Mouse (Mus musculus) heart, postnatal 0 days (tissue): Measurements from ENCODE around the gene Stk33. TPM values are rescaled to one million over a fixed set of nuclear protein-coding genes. Genes with fewer than 3 reads are reported as not detected.

Source experiments
- ATAC-seq: fragments of 200-750 bp; cut with Nextera tagmentation; 2 replicates; pipeline ENCODE4 v1.8.0; 2017; ENCODE audit warnings: low read depth, moderate number of reproducible peaks, moderate library complexity; ENCODE audit not compliant: insufficient read depth
- DNase-seq: peaks from one replicate; pipeline ENCODE4 v3.0.0-alpha.2; 2016; ENCODE audit warnings: low spot score
- H3K27ac ChIP-seq: fragments of 300-500 bp; sonication (generic); 2 replicates; pipeline ENCODE4 v1.5.1; 2014; ENCODE audit warnings: low read depth, mild to moderate bottlenecking
- H3K27me3 ChIP-seq: fragments of 300-500 bp; sonication (generic); 2 replicates; pipeline ENCODE4 v1.6.1; 2014; ENCODE audit warnings: low read length, mixed read lengths; ENCODE audit not compliant: control insufficient read depth, insufficient read depth
- H3K36me3 ChIP-seq: fragments of 300-500 bp; sonication (generic); replicated peaks from 2 replicates; pipeline ENCODE4 v1.6.1; 2014; ENCODE audit warnings: low read length, mixed read lengths; ENCODE audit not compliant: control insufficient read depth, insufficient read depth
- H3K4me1 ChIP-seq: fragments of 300-500 bp; sonication (generic); 2 replicates; pipeline ENCODE4 v1.6.1; 2014; ENCODE audit warnings: antibody characterized with exemption; ENCODE audit not compliant: control insufficient read depth, insufficient read depth
- H3K4me2 ChIP-seq: fragments of 300-500 bp; sonication (generic); 2 replicates; pipeline ENCODE4 v1.6.1; 2014; ENCODE audit warnings: low read depth, mild to moderate bottlenecking, low read length, moderate library complexity
- H3K4me3 ChIP-seq: fragments of 300-500 bp; sonication (generic); 2 replicates; pipeline ENCODE4 v1.5.1; 2014; ENCODE audit warnings: low read depth, low read length
- H3K9ac ChIP-seq: fragments of 300-500 bp; sonication (generic); replicated peaks from 2 replicates; pipeline ENCODE4 v1.6.1; 2014; ENCODE audit warnings: low read depth, low read length, mixed read lengths
- H3K9me3 ChIP-seq: fragments of 300-500 bp; sonication (generic); replicated peaks from 2 replicates; pipeline ENCODE4 v1.6.1; 2016; ENCODE audit warnings: low read length; ENCODE audit not compliant: control insufficient read depth
- CTCF ChIP-seq: IDR thresholded peaks from 2 replicates; pipeline ENCODE4 v1.5.1; 2016; ENCODE audit warnings: antibody characterized with exemption, control low read depth, low read depth
- EP300 ChIP-seq: IDR thresholded peaks from 2 replicates; pipeline ENCODE4 v1.6.1; 2016; ENCODE audit warnings: antibody characterized with exemption, low read depth
- WGBS: fragments of 180-500 bp; shearing (Covaris S2); extraction: QIAGEN DNeasy Blood & Tissue Kit; methylation state at CpG from one replicate; pipeline ENCODE4 v1.1.7; 2014; 5-methylcytosine and 5-hydroxymethylcytosine counted together
- polyA plus RNA-seq: library from polyadenylated mRNA; unstranded; fragments of >200 nt; fragmentation: Nextera tagmentation; extraction: Ambion mirVana; gene quantifications from 2 replicates; pipeline ENCODE4 v1.2.1, GENCODE M21; 2015
- total RNA-seq: library from RNA; depleted of rRNA; stranded (reverse); fragments of >200 nt; gene quantifications from 2 replicates; pipeline ENCODE4 v1.2.3, GENCODE M21; 2014; ENCODE audit warnings: low replicate concordance; rRNA removed

The Stk33 gene
- total and polyA plus RNA-seq, 2 experiments from 2014 or later, result 0.22 TPM; not detected in 1

- Histone ChIP-seq H3K27ac (no peak overlapping the region), H3K27me3 (no peaks in the 10 kb centered on the region), H3K9ac (no peak overlapping the region), H3K4me1 (no peaks in the 10 kb centered on the region), H3K4me3 (no peak overlapping the region), H3K9me3 (no peaks in the 10 kb centered on the region), H3K4me2 (no peak overlapping the region), H3K36me3 (no peaks in the 10 kb centered on the region)
- ATAC-seq (no peak), DNase-seq (no peak)
- TF ChIP-seq EP300 (no peak), CTCF (no peak)
- WGBS, result 79% methylated on average over 5 of the region's 5 CpGs
These were observed 207.6 kb downstream of the Stk33 start for GRCm38 (mm10) chr7:109231307-109231706.

GRCm38 (mm10) chr7:109230806-109231205 lies 208.1 kb downstream of the Stk33 start:
- H3K27ac ChIP-seq, result no peak overlapping the region
- no peaks in the 10 kb centered on the region for H3K36me3 ChIP-seq
- no peaks in the 10 kb centered on the region for H3K9me3 ChIP-seq
- WGBS, result 3% methylated on average over 2 of the region's 2 CpGs
- ATAC-seq, result no peak
- peak; percentile 7 for DNase-seq
- H3K27me3 ChIP-seq, result no peaks in the 10 kb centered on the region
- TF ChIP-seq EP300, result no peak
- TF ChIP-seq CTCF, result peak; percentile 77
- no peak overlapping the region for H3K9ac ChIP-seq
- H3K4me3 ChIP-seq, result no peak overlapping the region
- no peak overlapping the region for H3K4me2 ChIP-seq
- H3K4me1 ChIP-seq, result no peaks in the 10 kb centered on the region

Other genes starting within 250 kb of the Stk33 start
- 0.08 TPM in 1 of 2 replicates, not detected in the other for gene Trim66, start 69.1 kb upstream of the Stk33 start, total RNA-seq
- not detected in 2 replicates for gene Trim66, start 69.1 kb upstream of the Stk33 start, polyA plus RNA-seq
- 267 and 380 TPM in 2 replicates for gene Rpl27a, start 80.1 kb upstream of the Stk33 start, total RNA-seq
- 66.4 and 68.8 TPM in 2 replicates for gene Rpl27a, start 80.1 kb upstream of the Stk33 start, polyA plus RNA-seq